Mouse (Mus musculus): ENCODE results near the gene Sds.
"Not testable (repeated sequence)": the region's sequence is repeated elsewhere in the genome, so short reads cannot be mapped to it uniquely, and the experiment has no call there.

The Sds gene

DNA sequence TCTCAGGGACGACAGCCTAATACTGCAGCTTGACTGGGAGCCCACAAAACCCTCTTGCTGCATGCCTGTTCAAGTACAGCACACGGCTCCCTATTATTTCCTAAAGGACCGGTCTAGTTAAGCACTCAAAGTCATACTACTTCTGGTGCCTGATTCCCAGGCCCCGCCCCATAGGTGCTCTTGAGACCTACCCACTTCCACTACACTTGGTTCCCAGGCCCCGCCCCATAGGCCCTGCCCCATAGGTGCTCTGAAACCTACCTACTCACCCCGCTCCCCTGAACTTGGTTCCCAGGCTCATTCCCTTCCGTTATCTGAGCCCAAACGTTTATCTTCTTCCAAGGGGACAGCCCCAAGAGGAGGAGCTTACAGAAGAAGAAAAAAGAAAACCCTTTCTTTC, 11.5 kb downstream of the Sds start:
- no peak for DNase-seq (ENCODE audit: low spot score in 2 of 2)

DNA sequence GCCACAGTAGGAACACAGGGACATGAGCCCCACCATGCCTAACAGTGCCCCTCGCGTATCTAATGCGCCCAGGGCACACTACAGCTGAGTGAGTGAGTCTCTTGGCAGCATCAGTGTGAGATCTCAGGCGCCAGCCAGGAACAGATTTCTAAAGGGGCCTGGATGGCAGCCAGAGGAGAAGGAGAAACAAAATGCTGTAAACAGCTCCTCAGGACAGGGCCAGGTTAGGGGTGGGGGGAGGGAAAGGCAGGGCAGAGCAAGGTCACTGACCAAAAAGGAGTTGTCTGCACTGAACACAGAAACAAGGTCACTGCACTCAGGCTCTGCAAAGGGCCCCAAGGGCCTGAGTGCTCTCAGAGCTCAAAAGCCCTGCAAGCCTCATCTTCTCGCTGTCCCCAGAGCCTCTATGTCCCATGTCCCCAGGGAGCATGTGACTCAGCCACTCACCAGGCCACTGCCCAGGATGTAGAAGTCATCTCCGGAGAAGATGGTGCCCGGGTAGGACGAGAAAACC, 14.4 kb downstream of the Sds start:
- no peak for DNase-seq (ENCODE audit: low spot score in 2 of 2)

DNA sequence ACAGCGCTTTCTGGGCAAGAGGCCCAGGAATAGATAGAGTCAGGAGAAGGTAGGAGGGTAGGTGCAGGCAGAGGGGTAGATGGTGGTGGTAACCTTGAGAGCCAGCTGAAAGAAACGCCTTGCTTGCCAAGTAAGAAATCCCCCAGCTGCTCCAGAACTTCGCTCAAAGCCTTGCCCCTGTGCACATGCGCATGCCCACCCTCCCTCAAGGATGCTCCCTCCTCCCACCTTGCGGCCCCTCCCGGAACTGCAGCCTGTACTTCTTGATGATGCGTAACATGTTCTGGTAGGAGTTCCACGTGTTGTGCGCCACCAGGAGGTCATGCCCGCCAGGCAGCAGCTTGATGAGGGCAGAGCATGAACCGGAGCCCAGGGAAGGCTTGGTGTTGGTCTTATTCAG, 16.1 kb downstream of the Sds start:
- DNase-seq (ENCODE audit: low spot score in 2 of 2) = no peak

DNA sequence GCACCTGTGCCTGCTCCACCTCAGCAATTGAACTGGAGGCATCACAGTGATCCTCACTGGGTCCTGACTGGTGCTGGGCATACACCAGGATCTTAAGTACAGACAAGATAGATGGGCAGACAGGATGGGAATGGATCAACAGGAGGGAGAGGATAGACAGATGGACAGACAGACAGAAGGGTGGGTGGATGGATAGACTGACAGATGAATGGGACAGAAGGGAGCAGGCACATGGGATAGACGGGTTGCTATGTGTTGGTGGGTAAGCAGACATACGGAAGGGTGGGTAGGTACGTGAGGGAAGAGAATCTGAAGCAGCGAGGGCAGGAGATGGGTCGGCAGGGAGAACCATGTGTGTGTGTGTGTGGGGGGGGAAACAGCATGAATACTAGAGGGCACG, 17.1 kb downstream of the Sds start:
- DNase-seq (ENCODE audit: low spot score in 2 of 2) = no peak

DNA sequence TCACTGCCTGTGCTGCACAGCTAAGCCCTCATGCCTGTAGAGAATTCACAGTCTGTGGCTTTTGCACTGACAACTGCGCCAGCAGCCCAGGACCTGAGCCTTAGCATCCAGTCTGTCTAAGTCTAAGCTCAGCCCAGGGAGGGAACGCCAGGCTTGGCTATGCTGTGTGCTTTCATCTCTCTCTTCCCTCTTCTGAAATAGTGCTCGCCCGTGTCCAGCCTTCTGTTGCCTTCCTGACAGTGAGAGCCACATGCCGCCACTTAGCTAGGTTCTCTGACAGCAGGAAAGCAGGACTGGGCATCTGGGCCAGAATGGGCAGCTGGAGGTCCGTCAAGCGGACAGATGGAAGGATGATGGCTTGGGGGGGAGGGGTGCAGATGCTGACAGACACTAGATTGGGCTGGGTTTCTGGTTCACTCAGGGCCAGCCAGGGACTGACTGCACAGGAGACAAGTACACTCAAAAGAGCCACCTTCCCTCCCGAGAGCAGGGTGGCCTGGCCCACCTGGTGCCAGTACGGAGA, 17.6 kb downstream of the Sds start:
- DNase-seq (ENCODE audit: low spot score in 2 of 2) = no peak

DNA sequence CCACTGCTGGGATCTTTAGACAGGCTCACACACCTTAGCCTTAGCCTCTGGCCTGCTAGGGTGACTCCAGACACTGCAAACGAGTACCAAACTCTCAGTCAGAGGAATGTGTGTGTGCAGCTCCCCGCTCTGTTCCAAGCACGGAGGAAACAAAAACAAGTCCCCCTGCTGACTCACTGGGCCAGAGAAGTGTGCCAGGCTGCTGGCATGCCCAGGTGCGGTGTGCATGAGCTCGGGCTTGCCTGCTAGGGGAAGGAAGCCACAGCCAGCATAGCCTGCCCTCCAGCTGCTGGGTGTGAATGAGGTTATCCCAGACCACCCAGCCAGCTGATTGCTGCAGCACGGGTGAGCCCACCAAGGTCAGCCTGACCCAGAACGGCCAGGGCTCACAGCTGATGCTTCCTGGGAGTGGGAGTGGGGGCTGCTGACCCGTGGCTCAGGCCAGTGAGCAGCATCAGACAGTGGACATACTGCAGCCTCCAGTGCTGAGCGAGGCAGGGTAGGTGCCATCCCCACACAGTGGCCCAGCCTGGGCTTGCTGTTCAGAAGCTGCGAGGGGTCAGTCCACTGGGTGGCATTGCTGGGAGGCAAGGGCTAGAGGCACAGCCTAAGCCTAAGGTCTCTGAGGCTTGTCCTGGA, 18.9 kb downstream of the Sds start:
- DNase-seq (ENCODE audit: low spot score in 2 of 2) = no peak

DNA sequence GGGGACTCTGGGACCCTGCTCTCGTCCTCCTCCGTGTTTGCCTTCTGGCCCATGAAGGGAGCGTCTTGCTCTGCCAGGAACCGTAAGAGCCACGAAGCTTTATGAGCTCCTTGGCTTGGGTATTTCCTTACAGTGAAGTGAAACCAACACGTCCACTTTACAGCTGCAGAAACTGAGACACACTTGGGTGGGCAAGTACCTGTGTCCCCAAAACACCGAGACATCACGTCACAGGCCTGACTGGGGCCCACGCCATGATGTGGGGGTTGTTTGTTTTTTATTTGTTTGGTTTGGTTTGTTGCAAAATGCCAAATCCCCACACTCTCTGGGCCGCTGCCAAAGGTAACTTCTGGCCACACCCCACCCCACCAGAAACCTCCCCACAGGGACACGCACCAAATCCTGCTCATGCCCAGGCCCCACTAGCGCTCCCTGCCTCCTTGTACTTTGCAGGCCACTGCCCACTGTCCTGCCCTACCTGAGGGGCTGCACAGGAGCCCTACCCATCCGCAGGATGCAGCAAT, 19.4 kb downstream of the Sds start:
- DNase-seq (ENCODE audit: low spot score in 2 of 2) = no peak

DNA sequence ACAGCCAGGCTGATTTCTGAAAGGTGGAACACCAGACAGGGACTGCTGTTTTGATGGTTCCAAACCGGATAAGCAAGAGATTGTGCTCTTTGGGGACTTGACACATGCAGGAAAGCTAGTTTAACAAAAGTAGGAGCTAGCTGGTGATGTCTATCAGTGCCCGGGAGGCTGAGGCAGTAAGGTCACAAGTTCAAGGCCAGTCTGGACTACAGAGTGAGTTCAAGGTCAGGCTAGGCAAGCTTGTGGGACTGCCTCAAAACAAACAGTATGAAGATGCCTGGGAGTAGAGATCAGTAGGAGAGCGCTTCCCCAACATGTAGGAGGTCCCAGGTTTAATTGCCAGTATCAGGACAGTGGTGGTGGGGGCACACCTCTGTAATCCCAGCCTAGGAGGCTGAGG, 20.7 kb downstream of the Sds start:
- no peak for DNase-seq (ENCODE audit: low spot score in 2 of 2)

DNA sequence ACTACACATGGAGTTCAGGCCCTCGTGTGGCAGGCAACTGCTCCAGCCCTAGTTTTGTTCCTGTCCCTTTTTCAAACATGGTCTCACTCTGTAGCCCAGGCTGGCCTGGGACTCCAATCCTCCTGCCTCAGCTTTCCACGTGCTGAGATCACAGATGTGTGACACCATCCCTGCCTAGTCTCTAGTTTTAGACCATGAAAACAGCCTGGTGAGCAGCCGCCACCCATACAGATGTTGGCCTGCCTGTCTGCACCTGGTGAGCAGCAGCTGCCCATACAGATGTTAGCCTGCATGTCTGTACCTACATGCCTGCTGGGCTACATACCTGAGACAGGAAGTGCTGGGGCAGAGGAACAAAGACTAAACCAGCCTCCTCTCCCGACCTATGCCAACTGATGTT, 22.9 kb downstream of the Sds start:
- no peak for DNase-seq (ENCODE audit: low spot score in 2 of 2)

DNA sequence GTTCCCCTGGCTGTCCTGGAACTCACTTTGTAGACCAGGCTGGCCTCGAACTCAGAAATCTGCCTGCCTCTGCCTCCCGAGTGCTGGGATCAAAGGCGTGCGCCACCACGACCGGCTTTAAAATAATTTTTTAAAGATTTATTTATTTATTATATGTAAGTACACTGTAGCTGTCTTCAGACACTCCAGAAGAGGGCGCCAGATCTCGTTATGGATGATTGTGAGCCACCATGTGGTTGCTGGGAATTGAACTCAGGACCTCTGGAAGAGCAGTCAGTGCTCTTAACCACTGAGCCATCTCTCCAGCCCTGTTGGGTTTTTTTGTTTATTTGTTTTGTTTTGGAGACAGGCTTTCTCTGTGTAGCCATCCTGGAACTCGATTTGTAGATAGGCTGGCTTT, 24.3 kb downstream of the Sds start:
- not testable (repeated sequence) for DNase-seq (ENCODE audit: low spot score in 2 of 2)

DNA sequence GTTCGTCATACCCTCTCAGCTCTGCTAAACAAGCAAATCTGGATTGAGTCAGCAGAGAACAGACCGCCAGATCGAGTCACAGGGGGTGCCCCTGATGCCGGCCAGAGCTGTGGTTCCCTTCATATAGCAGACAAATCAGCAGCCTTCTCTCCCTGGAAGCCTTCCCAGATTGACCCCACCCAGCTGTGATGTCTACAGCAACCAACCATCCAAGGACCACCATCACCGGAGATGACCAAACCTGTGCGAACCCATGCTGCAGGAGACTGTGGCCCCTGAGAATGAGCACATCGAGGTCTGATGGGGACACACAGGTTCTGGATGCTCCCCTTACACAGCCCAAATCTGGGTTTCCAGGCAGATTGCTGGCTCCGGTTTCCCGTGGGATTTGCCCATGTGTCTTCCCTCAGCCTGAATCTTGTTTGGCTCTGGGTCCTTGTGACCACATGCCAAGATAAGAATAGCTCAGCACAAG, 25.9 kb downstream of the Sds start:
- no peak for DNase-seq (ENCODE audit: low spot score in 2 of 2)

DNA sequence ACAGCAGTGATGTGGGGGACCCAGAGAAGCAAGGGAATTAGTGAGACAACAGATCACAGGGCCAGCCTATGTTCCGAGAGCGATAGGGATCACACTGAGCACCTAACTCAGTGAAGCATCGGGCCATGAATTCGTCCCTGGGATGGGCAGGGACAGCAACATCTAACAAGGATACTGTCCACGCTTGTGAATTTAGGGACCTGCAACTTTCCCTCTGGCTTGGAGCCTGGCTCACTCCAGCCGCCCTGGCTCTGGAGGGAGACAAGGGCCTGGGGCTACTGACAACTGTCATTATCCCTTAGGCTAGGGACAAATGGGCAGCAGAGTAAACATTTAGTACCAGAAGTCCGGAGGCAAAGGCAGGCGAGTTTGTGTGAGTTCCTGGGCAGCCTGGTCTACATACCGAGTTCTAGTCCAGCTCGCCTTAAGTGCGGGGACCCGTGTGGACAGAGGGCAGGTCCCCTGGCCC, 26.4 kb downstream of the Sds start:
- no peak for DNase-seq (ENCODE audit: low spot score in 2 of 2)

DNA sequence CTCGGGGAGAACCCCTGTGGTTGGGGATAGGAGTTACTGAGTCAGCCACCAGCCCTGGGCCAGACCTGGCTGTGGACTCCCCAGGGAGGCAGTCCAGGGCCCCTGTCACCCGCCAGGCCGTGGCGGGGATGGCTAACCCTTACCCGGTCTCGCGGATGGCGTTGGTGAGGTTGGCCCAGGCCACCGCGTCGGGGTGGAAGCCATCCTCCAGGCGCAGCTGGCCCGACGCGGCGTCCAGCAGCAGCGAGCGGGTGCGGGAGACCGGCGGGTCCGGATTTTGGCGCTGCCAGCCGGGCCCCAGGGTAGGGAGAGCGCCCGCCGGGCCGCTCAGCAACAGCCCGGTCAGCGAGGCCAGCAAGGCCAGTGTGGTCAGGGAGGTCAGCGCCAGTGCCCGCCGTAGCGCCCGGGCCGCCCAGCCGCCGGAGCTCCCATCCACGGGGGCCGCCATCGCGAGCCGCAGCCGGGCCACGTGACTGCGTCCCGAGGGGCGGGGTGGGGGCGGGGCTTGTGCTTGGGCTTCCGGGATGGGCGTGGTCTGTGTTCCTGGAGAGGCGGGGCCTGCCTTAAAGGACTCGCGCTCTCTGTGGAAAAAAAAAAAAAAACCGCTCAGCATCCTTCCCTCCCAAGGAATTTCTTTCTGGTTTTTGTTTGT, 26.9 kb downstream of the Sds start, which contains the start of gene Plbd2:
Gene Plbd2 (minus strand): TSS at position 482 of the 652 bp plus-strand sequence.
- peak; percentile 76 to 85 for DNase-seq (ENCODE audit: low spot score in 2 of 2)

DNA sequence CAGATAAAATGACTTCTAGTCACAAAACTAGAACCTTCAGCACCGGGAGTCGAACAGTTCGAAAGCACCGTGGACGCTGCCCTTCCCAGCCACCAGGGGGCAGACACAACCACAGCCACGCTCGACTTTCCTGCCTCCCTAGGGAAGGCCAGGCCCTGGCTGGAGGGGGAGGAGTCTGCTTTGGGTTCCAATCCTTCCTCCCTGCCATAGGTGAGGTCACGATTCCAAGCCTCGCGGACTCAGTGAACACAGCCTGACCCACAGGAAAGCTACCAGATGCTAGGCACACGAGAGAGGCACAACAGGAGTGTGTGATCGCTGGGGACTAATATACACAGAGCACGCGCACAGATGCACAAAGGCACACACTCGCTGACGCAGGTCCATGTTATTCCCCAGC, 29.0 kb downstream of the Sds start:
- peak; percentile 65 to 84 for DNase-seq (ENCODE audit: low spot score in 2 of 2)

DNA sequence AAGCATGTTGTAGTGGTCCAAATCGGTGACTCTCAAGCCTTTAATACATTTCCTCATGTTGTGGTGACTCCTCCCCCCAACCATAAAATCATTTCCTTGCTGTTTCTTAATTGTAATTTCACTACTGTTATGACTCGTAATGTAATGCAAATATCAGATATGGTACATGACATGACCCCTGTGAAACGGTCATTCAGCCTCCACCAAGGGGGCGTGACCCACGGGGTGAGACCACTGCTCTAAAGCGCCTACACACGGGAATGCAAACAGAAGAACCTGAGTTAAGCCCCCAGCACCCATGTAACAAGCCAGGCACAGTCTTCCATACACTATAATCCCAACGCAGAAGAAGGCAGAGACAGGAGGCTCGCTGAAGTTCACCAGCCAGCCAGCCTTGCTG, 29.5 kb downstream of the Sds start:
- DNase-seq (ENCODE audit: low spot score in 2 of 2) = no peak

DNA sequence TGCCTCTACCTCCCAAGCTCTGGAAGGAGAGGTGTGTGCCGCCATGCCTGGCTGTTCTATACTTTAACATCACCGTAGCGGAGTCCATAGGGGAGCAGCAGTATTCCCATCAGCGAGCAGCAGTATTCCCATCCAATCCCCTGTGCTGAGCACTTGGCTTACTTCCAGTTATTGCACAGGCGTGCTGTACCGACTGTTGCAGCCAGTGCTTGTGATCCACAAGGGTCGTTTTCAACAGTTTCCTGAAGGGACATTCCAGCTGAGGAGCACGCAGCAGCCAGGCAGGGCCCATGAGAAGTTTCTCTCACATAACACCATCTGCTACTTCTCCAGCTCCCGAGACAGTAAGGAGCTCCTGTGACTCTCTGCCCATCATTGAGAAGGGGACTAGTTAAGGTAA, 30.2 kb downstream of the Sds start:
- no peak for DNase-seq (ENCODE audit: low spot score in 2 of 2)

DNA sequence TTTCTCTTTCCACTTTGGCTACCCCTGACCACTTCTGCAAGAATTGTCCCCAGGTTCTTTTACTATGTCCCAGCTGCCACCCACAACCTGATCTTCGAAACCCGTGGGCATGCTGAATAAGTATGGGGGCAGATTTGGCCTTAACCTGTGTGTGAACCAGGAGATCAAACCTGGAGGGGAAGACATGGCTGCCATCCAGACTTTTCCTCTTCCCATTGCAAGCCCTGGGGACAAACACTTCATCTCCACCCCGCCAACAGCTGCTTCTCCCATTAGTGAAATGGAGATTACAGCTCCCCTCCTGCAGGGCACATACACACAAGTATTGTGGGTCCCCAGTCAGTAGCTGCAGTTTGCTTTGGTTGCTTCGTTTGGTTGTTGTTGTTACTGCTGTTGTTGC, 31.0 kb downstream of the Sds start:
- DNase-seq (ENCODE audit: low spot score in 2 of 2) = no peak

DNA sequence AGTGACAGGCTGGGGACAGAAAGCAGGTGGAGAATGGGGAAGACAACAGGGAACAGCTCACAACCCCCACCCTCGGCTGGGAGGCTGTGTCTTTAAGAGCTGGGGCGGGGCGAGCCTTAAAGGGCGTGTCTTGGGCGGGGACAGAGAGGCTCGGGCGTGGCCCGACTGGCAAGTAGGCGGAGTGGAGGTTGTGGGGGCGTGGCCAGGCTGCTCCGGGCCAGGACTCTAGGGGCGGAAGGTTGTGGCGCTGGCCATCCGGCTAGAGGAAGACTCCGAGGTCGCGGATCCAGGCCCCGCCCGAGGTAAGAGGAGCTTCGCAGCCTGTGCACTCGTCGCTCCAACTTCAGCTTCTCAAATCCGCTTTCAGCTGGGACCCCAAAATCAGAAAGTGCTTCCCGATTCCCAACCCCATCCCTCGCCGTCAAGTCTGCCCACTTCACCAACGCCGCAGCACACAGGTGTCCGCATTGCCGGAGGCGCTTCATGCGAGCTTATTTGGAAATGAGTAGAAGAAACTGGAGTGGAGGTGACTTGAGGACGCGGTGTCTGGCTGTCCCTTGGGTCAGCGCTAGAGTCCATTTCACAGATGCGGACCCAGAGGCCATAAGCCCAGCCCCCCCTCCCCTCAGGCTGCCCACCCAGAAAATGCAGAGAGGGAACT, 34.8 kb downstream of the Sds start, which contains the start of gene Slc8b1:
Gene Slc8b1 (plus strand): TSS at position 187 of the 661 bp plus-strand sequence.
- DNase-seq (ENCODE audit: low spot score in 2 of 2) = peak; percentile 94 to 98

DNA sequence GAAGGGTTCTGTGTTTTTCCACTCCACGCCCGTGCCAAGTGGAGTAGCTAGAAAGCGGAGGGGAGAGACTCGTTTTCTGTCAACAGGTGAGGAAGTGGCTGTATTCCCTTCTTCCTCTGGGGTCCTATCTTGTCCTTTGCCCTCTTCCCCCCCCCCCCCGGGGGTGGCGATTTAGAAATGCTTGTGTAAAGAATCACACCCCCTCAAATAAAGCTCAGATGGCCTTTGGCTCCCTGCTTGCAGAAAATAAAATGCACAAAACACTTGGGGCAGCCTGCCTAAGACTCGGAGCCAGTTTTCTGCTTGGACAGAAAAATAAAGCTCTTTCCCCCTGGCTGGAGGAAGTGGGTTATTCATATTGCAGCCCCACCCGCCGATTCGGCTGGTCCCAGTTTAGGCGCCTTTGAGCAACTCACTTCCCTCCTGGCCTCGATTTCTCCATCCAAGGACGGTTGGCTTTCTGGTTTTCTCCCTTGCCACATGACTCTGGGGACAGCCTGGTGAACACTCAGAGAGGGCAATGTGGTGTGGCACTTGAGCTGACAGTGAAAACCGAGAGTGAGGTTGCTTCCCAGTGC, 35.4 kb downstream of the Sds start:
- DNase-seq (ENCODE audit: low spot score in 2 of 2) = no peak

DNA sequence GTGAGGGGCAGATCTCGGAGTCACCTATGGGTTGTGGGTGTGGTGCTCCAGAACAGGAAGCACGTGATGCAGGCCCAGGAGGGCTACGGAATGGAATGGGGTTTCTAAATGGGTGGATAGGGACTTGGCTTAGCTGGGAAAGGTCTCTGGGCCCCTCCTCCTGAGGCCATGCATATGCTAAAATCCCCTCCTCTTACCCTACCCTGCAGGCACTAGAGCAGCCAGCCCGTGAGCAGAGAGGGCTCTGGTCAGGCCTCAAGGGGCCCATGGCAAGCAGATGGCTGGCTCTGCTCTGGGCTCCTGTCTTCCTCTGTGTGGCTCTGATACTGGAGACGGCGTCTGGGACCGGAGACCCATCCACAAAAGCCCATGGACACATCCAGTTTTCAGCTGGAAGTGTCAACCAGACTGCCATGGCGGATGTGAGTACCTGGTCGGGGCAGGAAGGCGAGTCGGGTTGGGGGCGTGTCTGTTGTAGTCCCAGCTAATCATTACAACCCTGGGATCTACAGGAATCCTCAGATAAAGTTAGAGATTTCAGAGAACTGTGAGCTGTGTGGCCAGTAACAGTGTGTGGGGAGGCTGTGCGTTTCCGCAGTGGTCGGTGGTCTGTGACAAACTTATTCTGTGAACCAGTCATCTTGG, 36.7 kb downstream of the Sds start:
- DNase-seq (ENCODE audit: low spot score in 2 of 2) = no peak

DNA sequence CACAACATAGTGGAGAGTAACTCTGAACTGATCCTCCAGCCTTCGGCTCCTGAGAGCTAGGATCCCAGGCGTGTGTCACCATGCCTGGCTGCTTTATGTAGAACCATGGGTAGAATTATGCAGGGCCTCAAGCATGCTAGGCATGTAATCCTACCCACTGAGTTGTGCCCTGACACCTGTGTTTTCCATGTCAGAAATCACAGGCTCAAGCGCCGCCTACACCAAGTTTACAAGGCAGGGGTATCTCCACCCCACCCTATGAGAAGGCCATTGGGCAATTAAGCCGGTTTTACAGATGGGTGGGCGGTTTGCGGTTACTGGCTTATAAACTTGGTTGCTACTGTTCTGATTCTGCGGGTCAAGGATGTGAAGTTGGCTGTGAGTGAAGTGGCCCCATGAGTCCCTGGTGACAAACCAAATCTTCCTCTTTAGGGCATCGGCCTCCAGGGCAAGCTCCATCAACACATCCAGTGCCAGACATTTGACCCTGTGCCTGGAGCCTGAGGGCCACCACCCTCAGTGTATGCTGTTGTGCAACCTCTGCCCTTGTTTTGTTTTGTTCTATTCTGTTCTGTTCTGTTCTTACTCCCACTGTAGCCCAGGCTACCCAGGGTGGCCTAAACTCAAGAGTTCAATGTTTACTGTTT, 37.8 kb downstream of the Sds start:
- DNase-seq (ENCODE audit: low spot score in 2 of 2) = no peak
